Mouse (Mus musculus) midbrain, postnatal 0 days (tissue): ENCODE measurements around the gene Samd11. TPM values are rescaled to one million over a fixed set of nuclear protein-coding genes. Genes with fewer than 3 reads are reported as not detected.

Experiments
- ATAC-seq: fragments of 200-750 bp; cut with Nextera tagmentation; 2 replicates; pipeline ENCODE4 v1.8.0; 2017; ENCODE audit warnings: moderate number of reproducible peaks, mild to moderate bottlenecking, moderate TSS enrichment, moderate library complexity; ENCODE audit not compliant: low FRiP score
- DNase-seq: peaks from one replicate; pipeline ENCODE4 v3.0.0-alpha.2; 2015; ENCODE audit warnings: low spot score
- H3K27ac ChIP-seq: fragments of 300-500 bp; sonication (generic); 2 replicates; pipeline ENCODE4 v1.5.1; 2014; ENCODE audit warnings: low read depth, mild to moderate bottlenecking, low read length, mixed read lengths
- H3K27me3 ChIP-seq: fragments of 300-500 bp; sonication (generic); 2 replicates; pipeline ENCODE4 v1.6.1; 2014; ENCODE audit warnings: low read length, control low read depth, mixed read lengths; ENCODE audit not compliant: insufficient read depth
- H3K36me3 ChIP-seq: fragments of 300-500 bp; sonication (generic); 2 replicates; pipeline ENCODE4 v1.6.1; 2014; ENCODE audit warnings: low read length, control low read depth, mixed read lengths; ENCODE audit not compliant: insufficient read depth
- H3K4me1 ChIP-seq: fragments of 300-500 bp; sonication (generic); 2 replicates; pipeline ENCODE4 v1.6.1; 2014; ENCODE audit warnings: mild to moderate bottlenecking, control low read depth, antibody characterized with exemption, low read length, mixed read lengths; ENCODE audit not compliant: insufficient read depth
- H3K4me2 ChIP-seq: fragments of 300-500 bp; sonication (generic); 2 replicates; pipeline ENCODE4 v1.6.1; 2014; ENCODE audit warnings: low read depth, mild to moderate bottlenecking, low read length, mixed read lengths; ENCODE audit not compliant: poor library complexity, severe bottlenecking
- H3K4me3 ChIP-seq: fragments of 300-500 bp; sonication (generic); 2 replicates; pipeline ENCODE4 v1.5.1; 2014; ENCODE audit warnings: low read depth, mild to moderate bottlenecking, low read length, moderate library complexity
- H3K9ac ChIP-seq: fragments of 300-500 bp; sonication (generic); replicated peaks from 2 replicates; pipeline ENCODE4 v1.6.1; 2014; ENCODE audit warnings: mild to moderate bottlenecking, low read length, moderate library complexity, mixed read lengths; ENCODE audit not compliant: poor library complexity, severe bottlenecking
- H3K9me3 ChIP-seq: fragments of 300-500 bp; sonication (generic); 2 replicates; pipeline ENCODE4 v1.6.1; 2016; ENCODE audit warnings: low read length, control low read depth
- CTCF ChIP-seq: IDR thresholded peaks from 2 replicates; pipeline ENCODE4 v1.5.1; 2016; ENCODE audit warnings: antibody characterized with exemption, mild to moderate bottlenecking
- WGBS: fragments of 180-500 bp; shearing (Covaris S2); extraction: QIAGEN DNeasy Blood & Tissue Kit; methylation state at CpG from one replicate; pipeline ENCODE4 v1.1.7; 2014; 5-methylcytosine and 5-hydroxymethylcytosine counted together
- polyA plus RNA-seq: library from polyadenylated mRNA; unstranded; fragments of >200 nt; fragmentation: Nextera tagmentation; extraction: Ambion mirVana; gene quantifications from 2 replicates; pipeline ENCODE4 v1.2.1, GENCODE M21; 2015
- total RNA-seq: library from RNA; depleted of rRNA; stranded (reverse); fragments of >200 nt; gene quantifications from 2 replicates; pipeline ENCODE4 v1.2.3, GENCODE M21; 2014; rRNA removed

The Samd11 gene
- total RNA-seq (8.9 and 9.1 TPM in 2 replicates), polyA plus RNA-seq (3.2 and 3.5 TPM in 2 replicates)

GRCm38 (mm10) chr4:156255078-156255839 lies at the start of gene Samd11:
Gene Samd11 (minus strand): TSS chr4:156255657.
- WGBS = 8% methylated on average over 26 of the region's 26 CpGs
- DNase-seq (no peak), ATAC-seq (peak; percentile 47)
- H3K4me1 ChIP-seq = peaks cover 6% of the 10 kb centered on the region; the same call in 1 of the 2 replicates
- no peak within 1 kb of the TSS for H3K27ac ChIP-seq
- no peaks in the 10 kb centered on the region for H3K36me3 ChIP-seq
- no peaks in the 10 kb centered on the region for H3K9me3 ChIP-seq
- no peak within 1 kb of the TSS for H3K9ac ChIP-seq
- H3K4me3 ChIP-seq = peak within 1 kb of the TSS; percentile 18; the same call in 1 of the 2 replicates
- H3K27me3 ChIP-seq = no peaks in the 10 kb centered on the region
- H3K4me2 ChIP-seq = peak within 1 kb of the TSS; percentile 39
- no peak for TF ChIP-seq CTCF

- no peak for TF ChIP-seq CTCF
- H3K9me3 ChIP-seq = no peaks in the 10 kb centered on the region
- H3K4me3 ChIP-seq = peak overlapping the region; percentile 18; the same call in 1 of the 2 replicates
- DNase-seq (no peak), ATAC-seq (peak; percentile 32)
- H3K4me2 ChIP-seq = peak overlapping the region; percentile 39
- 0 out of 2 replicates have a peak, but pooled peaks cover under 1% of the 10 kb centered on the region for H3K36me3 ChIP-seq
- H3K4me1 ChIP-seq = peaks cover 6% of the 10 kb centered on the region; the same call in 1 of the 2 replicates
- 2% methylated on average over 30 of the region's 30 CpGs for WGBS
- no peak overlapping the region for H3K9ac ChIP-seq
- H3K27ac ChIP-seq = no peak overlapping the region
- H3K27me3 ChIP-seq = no peaks in the 10 kb centered on the region
Measured at GRCm38 (mm10) chr4:156254361-156255077, 938 bp downstream of the Samd11 start.

GRCm38 (mm10) chr4:156253043-156253442 lies 2.4 kb downstream of the Samd11 start:
- no peak for TF ChIP-seq CTCF
- peaks cover 6% of the 10 kb centered on the region; the same call in 1 of the 2 replicates for H3K4me1 ChIP-seq
- no peaks in the 10 kb centered on the region for H3K27me3 ChIP-seq
- no peak for ATAC-seq
- no peak overlapping the region for H3K9ac ChIP-seq
- no peak overlapping the region for H3K4me3 ChIP-seq
- no peak overlapping the region for H3K4me2 ChIP-seq
- no peak for DNase-seq
- no peaks in the 10 kb centered on the region for H3K9me3 ChIP-seq
- WGBS = 43% methylated on average over 7 of the region's 7 CpGs
- H3K27ac ChIP-seq = no peak overlapping the region
- peaks cover 12% of the 10 kb centered on the region; the same call in 1 of the 2 replicates for H3K36me3 ChIP-seq

GRCm38 (mm10) chr4:156252619-156253018 lies 2.8 kb downstream of the Samd11 start:
- no peaks in the 10 kb centered on the region for H3K27me3 ChIP-seq
- H3K9ac ChIP-seq = no peak overlapping the region
- H3K9me3 ChIP-seq = no peaks in the 10 kb centered on the region
- ATAC-seq (no peak), DNase-seq (no peak)
- WGBS = 28% methylated on average over 3 of the region's 3 CpGs
- H3K4me1 ChIP-seq = peaks cover 6% of the 10 kb centered on the region; the same call in 1 of the 2 replicates
- H3K36me3 ChIP-seq = peaks cover 16% of the 10 kb centered on the region; the same call in 1 of the 2 replicates
- H3K4me3 ChIP-seq = no peak overlapping the region
- no peak for TF ChIP-seq CTCF
- no peak overlapping the region for H3K27ac ChIP-seq
- H3K4me2 ChIP-seq = no peak overlapping the region

GRCm38 (mm10) chr4:156252140-156252539 lies 3.3 kb downstream of the Samd11 start:
- H3K4me1 ChIP-seq = peaks cover 6% of the 10 kb centered on the region; the same call in 1 of the 2 replicates
- no peaks in the 10 kb centered on the region for H3K9me3 ChIP-seq
- DNase-seq (no peak), ATAC-seq (no peak)
- 35% methylated on average over 7 of the region's 7 CpGs for WGBS
- no peak overlapping the region for H3K4me3 ChIP-seq
- H3K27me3 ChIP-seq = no peaks in the 10 kb centered on the region
- peaks cover 19% of the 10 kb centered on the region for H3K36me3 ChIP-seq
- TF ChIP-seq CTCF = no peak
- no peak overlapping the region for H3K27ac ChIP-seq
- no peak overlapping the region for H3K4me2 ChIP-seq
- H3K9ac ChIP-seq = no peak overlapping the region
